ENCODE assay signal across 19 mouse cellular contexts in genomic region chr11:115957971-115958370, GRCm38 (mm10). TPM values are rescaled to one million over a fixed set of nuclear protein-coding genes. Genes with fewer than 3 reads are reported as not detected.
A peak's percentile ranks its signal among the peaks of the same experiment; 100 is the strongest.
DNase-seq lines count a peak whose midpoint lies in the region; ATAC-seq and TF ChIP-seq lines count a peak whose summit lies in the region.
"Had no signal": no experiment of that assay in that cellular context is flagged by ENCODE, and none has a peak within 500 bp of the region (broad histone marks: within the 10 kb centered on the region; RNA-seq: fewer than 3 reads in every experiment).

No protein-coding gene starts in this region.

- H3K27me3 ChIP-seq in heart, embryonic 15.5 days = no peaks in the 10 kb centered on the region
- no peaks in the 10 kb centered on the region for H3K27me3 ChIP-seq in thymus, adult 2 months (ENCODE audit: control insufficient read depth, insufficient read depth, low read length)
- no peaks in the 10 kb centered on the region for H3K27me3 ChIP-seq in embryonic facial prominence, embryonic 15.5 days
- H3K27me3 ChIP-seq in stomach, postnatal 0 days (ENCODE audit: control insufficient read depth, insufficient read depth, low read length) = no peaks in the 10 kb centered on the region
- H3K27me3 ChIP-seq: forebrain, embryonic 15.5 days; lung, embryonic 15.5 days; Patski had no signal

- 0 out of 2 replicates have a peak overlapping the region, but pooled peaks have one; percentile 16 for H3K27ac ChIP-seq in heart, embryonic 15.5 days
- peak overlapping the region; percentile 19; the same call in 1 of the 2 replicates for H3K27ac ChIP-seq in thymus, adult 2 months (ENCODE audit: control insufficient read depth, insufficient read depth, low read length)
- H3K27ac ChIP-seq in embryonic facial prominence, embryonic 15.5 days (replicated peaks) = peak overlapping the region; percentile 76
- H3K27ac ChIP-seq in stomach, postnatal 0 days (replicated peaks) = peak overlapping the region; percentile 69
- H3K27ac ChIP-seq: forebrain, embryonic 15.5 days; lung, embryonic 15.5 days; midbrain, embryonic 10.5 days had no signal

- 67% methylated on average over 7 of the region's 7 CpGs for WGBS in heart, embryonic 15.5 days
- 94% methylated on average over 7 of the region's 7 CpGs for WGBS in thymus, adult 2 months
- 35% methylated on average over 7 of the region's 7 CpGs for WGBS in embryonic facial prominence, embryonic 15.5 days
- 44% methylated on average over 7 of the region's 7 CpGs for WGBS in stomach, postnatal 0 days

- H3K9ac ChIP-seq in heart, embryonic 15.5 days = no peak overlapping the region
- H3K9ac ChIP-seq in embryonic facial prominence, embryonic 15.5 days = no peak overlapping the region
- H3K9ac ChIP-seq in stomach, postnatal 0 days (ENCODE audit: low read length) = no peak overlapping the region
- H3K9ac ChIP-seq: forebrain, embryonic 15.5 days; lung, embryonic 15.5 days had no signal

- peaks cover 64% of the 10 kb centered on the region for H3K36me3 ChIP-seq in heart, embryonic 15.5 days
- H3K36me3 ChIP-seq in thymus, adult 2 months (ENCODE audit: control insufficient read depth, insufficient read depth, low read length) = peaks cover 52% of the 10 kb centered on the region
- peaks cover 64% of the 10 kb centered on the region for H3K36me3 ChIP-seq in embryonic facial prominence, embryonic 15.5 days
- H3K36me3 ChIP-seq in stomach, postnatal 0 days (ENCODE audit: control insufficient read depth, insufficient read depth, low read length) = peaks cover 22% of the 10 kb centered on the region

- intact Hi-C loops in heart, postnatal 25 days (cut with DNase I) = no loop called here

- no peak for TF ChIP-seq POLR2A in thymus, adult 2 months (IDR thresholded peaks at IDR 0.05; ENCODE audit: control insufficient read depth, extremely low read depth, insufficient read depth, low read length, poor library complexity)

- no peak for ATAC-seq in heart, embryonic 15.5 days (replicated peaks; ENCODE audit: insufficient number of reproducible peaks, insufficient read depth, low FRiP score, low read depth)
- ATAC-seq in embryonic facial prominence, embryonic 15.5 days (ENCODE audit: insufficient number of reproducible peaks, low FRiP score, low TSS enrichment, low read depth) = 0 out of 2 replicates have a peak, but pooled peaks have one; percentile 39
- ATAC-seq in stomach, postnatal 0 days (ENCODE audit: low FRiP score, low TSS enrichment) = no peak
- ATAC-seq: forebrain, embryonic 15.5 days; Patski had no signal

- no peak for TF ChIP-seq CTCF in thymus, adult 2 months (IDR thresholded peaks at IDR 0.05; ENCODE audit: borderline replicate concordance, control insufficient read depth, extremely low read depth, insufficient read depth, low read length, poor library complexity)
- TF ChIP-seq CTCF in stomach, postnatal 0 days (IDR thresholded peaks at IDR 0.05; ENCODE audit: low read depth) = 0 out of 2 replicates have a peak, but pooled peaks have one; percentile 2

- H3K4me3 ChIP-seq in heart, embryonic 15.5 days = no peak overlapping the region
- no peak overlapping the region for H3K4me3 ChIP-seq in thymus, adult 2 months (ENCODE audit: control insufficient read depth, insufficient read depth, low read length)
- no peak overlapping the region for H3K4me3 ChIP-seq in embryonic facial prominence, embryonic 15.5 days (replicated peaks)
- no peak overlapping the region for H3K4me3 ChIP-seq in stomach, postnatal 0 days (ENCODE audit: low read depth, low read length)
- H3K4me3 ChIP-seq: forebrain, embryonic 15.5 days; lung, embryonic 15.5 days; midbrain, embryonic 10.5 days had no signal

- H3K4me1 ChIP-seq in heart, embryonic 15.5 days (replicated peaks) = 0 out of 2 replicates have a peak, but pooled peaks cover 6% of the 10 kb centered on the region
- no peaks in the 10 kb centered on the region for H3K4me1 ChIP-seq in thymus, adult 2 months (replicated peaks; ENCODE audit: control insufficient read depth, insufficient read depth, low read length)
- peaks cover 38% of the 10 kb centered on the region for H3K4me1 ChIP-seq in embryonic facial prominence, embryonic 15.5 days
- H3K4me1 ChIP-seq in stomach, postnatal 0 days (replicated peaks; ENCODE audit: control insufficient read depth, insufficient read depth) = 0 out of 2 replicates have a peak, but pooled peaks cover 3% of the 10 kb centered on the region

- no peak for DNase-seq in heart, postnatal 25 days (ENCODE audit: low spot score)
- DNase-seq in thymus, adult 2 months = no peak
- no peak for DNase-seq in thymus, postnatal 36 days
- no peak for DNase-seq in stomach, postnatal 0 days (ENCODE audit: low spot score)
- DNase-seq in cerebellum, postnatal 25 days = no peak
- no peak for DNase-seq in ovary, postnatal 36 days (ENCODE audit: low spot score)
- DNase-seq: adrenal gland, postnatal 14 days; B cell, adult 2 months; embryo, embryonic 11 days; heart, postnatal 14 days; kidney, adult 2 months; right cerebral cortex, postnatal 25 days had no signal

- no peaks in the 10 kb centered on the region for H3K9me3 ChIP-seq in heart, embryonic 15.5 days (replicated peaks)
- no peaks in the 10 kb centered on the region for H3K9me3 ChIP-seq in embryonic facial prominence, embryonic 15.5 days (replicated peaks)
- no peaks in the 10 kb centered on the region for H3K9me3 ChIP-seq in stomach, postnatal 0 days (ENCODE audit: control insufficient read depth, low read length)
- H3K9me3 ChIP-seq: forebrain, embryonic 15.5 days; lung, embryonic 15.5 days; midbrain, embryonic 10.5 days had no signal

- TF ChIP-seq EP300 in stomach, postnatal 0 days (optimal IDR thresholded peaks at IDR 0.05) = no peak

- H3K4me2 ChIP-seq in heart, embryonic 15.5 days = no peak overlapping the region
- no peak overlapping the region for H3K4me2 ChIP-seq in embryonic facial prominence, embryonic 15.5 days (replicated peaks)
- no peak overlapping the region for H3K4me2 ChIP-seq in stomach, postnatal 0 days (replicated peaks; ENCODE audit: low read depth)
- H3K4me2 ChIP-seq: forebrain, embryonic 15.5 days; lung, embryonic 15.5 days had no signal

RNA-seq across cellular contexts. Expression of gene Itgb4, which starts 16.5 kb away (rescaled TPM):
- polyA plus RNA-seq in heart, embryonic 15.5 days (2015; fragmentation: Nextera tagmentation; extraction: Ambion mirVana) = 1.2 and 3.9 TPM in 2 replicates
- 1 to 10 TPM; 3.5 to 4.0 TPM for total RNA-seq in heart, postnatal 25 days (2021)
- polyA plus RNA-seq in thymus, adult 2 months (2012; rRNA removed) = 19.8 and 20.8 TPM in 2 replicates
- 21.1 and 21.5 TPM in 2 replicates for polyA plus RNA-seq in embryonic facial prominence, embryonic 15.5 days (2015; fragmentation: Nextera tagmentation; extraction: Ambion mirVana)
- polyA plus RNA-seq in stomach, postnatal 0 days (2015; fragmentation: Nextera tagmentation; extraction: Ambion mirVana) = 12.7 and 14.6 TPM in 2 replicates
- total RNA-seq: granulocyte monocyte progenitor cell, adult 5-6 weeks had no signal

RNA-seq across cellular contexts. Expression of gene Recql5, which starts 24.7 kb away (rescaled TPM):
- polyA plus RNA-seq in heart, embryonic 15.5 days (2015; fragmentation: Nextera tagmentation; extraction: Ambion mirVana) = 9.1 and 14.7 TPM in 2 replicates
- total RNA-seq in heart, postnatal 25 days (2021) = 1 to 10 TPM; 7.3 to 8.8 TPM
- polyA plus RNA-seq in thymus, adult 2 months (2012; rRNA removed) = 32.4 and 34.3 TPM in 2 replicates
- polyA plus RNA-seq in embryonic facial prominence, embryonic 15.5 days (2015; fragmentation: Nextera tagmentation; extraction: Ambion mirVana) = 21.4 and 23.9 TPM in 2 replicates
- 7.2 and 8.1 TPM in 2 replicates for polyA plus RNA-seq in stomach, postnatal 0 days (2015; fragmentation: Nextera tagmentation; extraction: Ambion mirVana)

RNA-seq across cellular contexts. Expression of gene Sap30bp, which starts 24.9 kb away (rescaled TPM):
- 21.4 and 21.9 TPM in 2 replicates for polyA plus RNA-seq in heart, embryonic 15.5 days (2015; fragmentation: Nextera tagmentation; extraction: Ambion mirVana)
- 10 to 100 TPM; 14.1 to 17.4 TPM for total RNA-seq in heart, postnatal 25 days (2021)
- polyA plus RNA-seq in thymus, adult 2 months (2012; rRNA removed) = 43.4 and 44.8 TPM in 2 replicates
- polyA plus RNA-seq in embryonic facial prominence, embryonic 15.5 days (2015; fragmentation: Nextera tagmentation; extraction: Ambion mirVana) = 32.9 and 38.1 TPM in 2 replicates
- 23.6 and 27.0 TPM in 2 replicates for polyA plus RNA-seq in stomach, postnatal 0 days (2015; fragmentation: Nextera tagmentation; extraction: Ambion mirVana)

RNA-seq across cellular contexts. Expression of gene Smim6, which starts 46.2 kb away (rescaled TPM):
- 3.3 and 5.0 TPM in 2 replicates for polyA plus RNA-seq in heart, embryonic 15.5 days (2015; fragmentation: Nextera tagmentation; extraction: Ambion mirVana)
- total RNA-seq in heart, postnatal 25 days (2021) = under 1 TPM in 1 of 2 experiments, not detected in 1; 0.26 TPM
- polyA plus RNA-seq in thymus, adult 2 months (2012; rRNA removed) = 0.62 and 0.71 TPM in 2 replicates
- 1.6 and 2.6 TPM in 2 replicates for polyA plus RNA-seq in embryonic facial prominence, embryonic 15.5 days (2015; fragmentation: Nextera tagmentation; extraction: Ambion mirVana)
- polyA plus RNA-seq in stomach, postnatal 0 days (2015; fragmentation: Nextera tagmentation; extraction: Ambion mirVana) = 184 and 185 TPM in 2 replicates
- total RNA-seq: adrenal gland, postnatal 14 days had no signal

RNA-seq across cellular contexts. Expression of gene Galk1, which starts 54.5 kb away (rescaled TPM):
- 120 and 147 TPM in 2 replicates for polyA plus RNA-seq in heart, embryonic 15.5 days (2015; fragmentation: Nextera tagmentation; extraction: Ambion mirVana)
- 10 to 100 TPM; 13.9 to 16.0 TPM for total RNA-seq in heart, postnatal 25 days (2021)
- polyA plus RNA-seq in thymus, adult 2 months (2012; rRNA removed) = 110 and 133 TPM in 2 replicates
- polyA plus RNA-seq in embryonic facial prominence, embryonic 15.5 days (2015; fragmentation: Nextera tagmentation; extraction: Ambion mirVana) = 173 and 176 TPM in 2 replicates
- polyA plus RNA-seq in stomach, postnatal 0 days (2015; fragmentation: Nextera tagmentation; extraction: Ambion mirVana) = 119 and 126 TPM in 2 replicates

Comparison
In these comparisons a context has a peak if more than half of its experiments do, and no peak if none do; other contexts are left out.
1. H3K27ac ChIP-seq: peak in every context shown above with its lines; median percentile 76 in embryonic facial prominence, embryonic 15.5 days; 69 in stomach, postnatal 0 days; 19 in thymus, adult 2 months; 16 in heart, embryonic 15.5 days.